Mouse (Mus musculus) MEL-GATA-1-ER (cell line): ENCODE data around the gene Dnajc13.

Source experiments
- DNase-seq: peaks from one replicate; pipeline ENCODE4 v3.0.0-alpha.2; 2012; ENCODE audit warnings: low read depth; ENCODE audit errors: extremely low read depth

The Dnajc13 gene

DNA sequence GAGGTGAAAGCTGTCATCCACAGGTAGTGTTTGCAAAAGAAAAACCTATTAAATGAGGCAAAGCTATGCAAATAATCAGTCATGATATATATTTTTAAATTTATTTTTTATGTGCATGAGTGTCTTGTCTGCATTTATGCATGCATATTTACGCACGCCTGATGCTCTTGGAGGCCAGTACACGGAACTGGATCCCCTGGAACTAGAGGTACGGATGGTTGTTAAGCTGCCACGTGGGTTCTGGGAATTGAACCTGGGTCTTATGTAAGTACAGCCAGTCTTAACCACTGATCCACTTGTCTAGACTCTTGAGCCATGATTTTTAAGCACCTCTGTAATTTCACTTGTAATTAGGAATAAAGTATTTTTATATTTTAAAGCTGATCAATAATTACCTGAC, 79.5 kb downstream of the Dnajc13 start:
- no peak for DNase-seq

DNA sequence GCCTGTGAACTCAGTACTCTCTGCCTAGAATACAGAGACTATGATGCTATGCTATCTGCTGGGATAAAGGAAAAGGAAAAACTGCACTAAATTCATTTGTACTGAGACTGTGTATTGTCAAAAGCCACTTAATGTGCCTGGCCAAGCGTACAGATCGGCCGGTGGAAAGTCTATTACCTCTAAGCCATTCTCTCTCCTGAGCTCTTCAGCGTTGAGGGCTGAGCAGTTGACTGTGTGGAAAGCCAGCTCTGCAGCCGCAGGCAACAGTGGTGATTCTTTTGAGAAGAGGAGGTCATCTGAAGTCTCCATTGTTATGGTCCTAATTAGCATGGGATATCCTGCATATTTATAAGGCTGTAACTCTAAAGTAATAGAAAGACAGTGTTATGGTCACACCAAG, 80.4 kb downstream of the Dnajc13 start:
- DNase-seq, result no peak

DNA sequence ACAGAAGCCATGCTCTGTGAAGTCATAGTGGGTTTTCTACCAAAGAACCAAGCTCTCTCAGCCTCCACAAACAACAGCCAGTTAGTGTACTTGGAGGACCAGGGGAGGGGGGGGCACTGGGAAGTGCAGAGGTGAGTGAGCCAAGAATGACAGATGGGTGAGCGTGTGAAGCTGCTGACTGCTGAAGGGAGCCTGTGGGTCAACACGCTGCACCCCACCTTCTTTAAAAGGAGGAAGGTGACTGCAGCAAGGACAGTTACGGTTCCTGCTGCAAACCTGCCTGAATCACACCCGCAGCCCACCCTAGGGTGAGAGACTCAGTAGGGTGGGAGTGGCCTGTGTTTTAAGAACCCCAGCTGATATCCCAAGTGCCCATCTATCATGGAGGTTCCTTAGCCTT, 81.1 kb downstream of the Dnajc13 start:
- DNase-seq, result no peak

DNA sequence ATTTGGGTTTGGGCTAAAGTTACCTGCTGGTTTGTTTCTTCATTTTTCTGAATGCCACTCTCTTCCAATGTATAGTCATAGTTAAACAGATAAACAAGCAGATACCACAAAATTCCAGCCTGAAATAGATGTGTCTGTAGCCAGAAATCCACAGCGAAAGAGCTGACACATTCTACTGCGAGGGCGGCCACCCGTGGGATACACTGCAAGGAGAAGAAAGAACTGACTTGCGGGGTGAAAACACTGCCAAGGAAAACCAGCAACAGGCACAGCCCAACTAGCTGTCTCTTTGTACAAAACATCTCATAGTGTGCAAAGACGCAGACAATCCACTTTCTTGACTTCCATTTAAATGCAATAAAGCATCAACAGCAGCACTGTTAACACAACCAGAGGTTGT, 82.7 kb downstream of the Dnajc13 start:
- DNase-seq, result no peak

DNA sequence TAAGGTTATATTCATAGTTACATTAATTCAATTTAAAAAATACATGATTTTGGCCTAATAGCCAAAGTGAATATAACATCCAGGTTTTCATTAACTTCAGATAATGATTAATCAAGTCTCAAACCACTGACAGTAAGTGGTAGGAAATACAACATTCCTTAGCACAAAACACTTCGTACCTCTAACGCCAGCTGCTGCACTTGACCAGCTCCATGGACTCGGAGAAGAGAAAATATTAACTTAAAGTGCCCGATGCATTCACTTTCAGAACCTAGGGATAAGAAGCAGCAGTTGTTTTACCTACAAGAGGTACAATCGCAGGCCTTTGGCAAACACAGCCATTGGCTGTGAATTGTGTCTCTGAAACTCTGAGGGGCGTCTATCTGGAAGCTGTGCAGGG, 90.4 kb downstream of the Dnajc13 start:
- DNase-seq, result no peak

DNA sequence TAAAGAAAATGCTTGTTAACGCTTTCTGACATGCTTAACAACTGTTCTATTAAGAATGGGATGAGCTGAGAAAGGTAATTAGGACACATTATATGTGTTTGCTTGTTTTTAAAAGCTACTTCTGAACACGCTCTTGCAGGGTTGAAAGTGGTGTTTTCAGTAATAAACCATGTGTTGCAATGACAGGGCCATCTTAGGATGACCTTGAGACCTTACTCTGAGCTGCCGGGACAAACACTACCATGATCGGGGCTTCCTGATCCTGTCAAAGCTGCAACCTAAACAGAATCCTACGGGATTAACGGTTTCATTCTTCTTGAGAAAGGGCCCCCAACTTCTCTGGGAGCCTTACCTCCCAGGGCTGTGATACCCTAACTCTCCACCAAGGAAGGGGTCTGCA, 91.1 kb downstream of the Dnajc13 start:
- no peak for DNase-seq

DNA sequence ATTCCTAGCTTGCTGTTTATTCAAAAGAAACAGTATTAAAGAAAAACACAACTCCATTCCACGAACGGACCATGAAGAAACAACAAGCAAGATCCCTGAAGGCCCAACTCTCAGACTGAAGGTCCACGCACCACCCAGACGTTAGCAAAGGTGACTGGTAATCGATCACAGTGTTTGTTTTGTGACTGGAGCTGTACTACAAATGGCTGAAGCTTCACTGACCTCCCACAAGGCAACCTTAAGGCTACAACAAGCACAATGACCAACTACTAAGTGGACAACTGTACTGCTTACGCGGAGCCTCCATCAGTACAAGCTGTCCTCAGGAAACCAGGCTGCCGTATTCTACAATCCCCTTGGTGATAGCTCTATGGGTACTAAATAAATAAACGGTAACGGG, 92.7 kb downstream of the Dnajc13 start:
- DNase-seq, result no peak

DNA sequence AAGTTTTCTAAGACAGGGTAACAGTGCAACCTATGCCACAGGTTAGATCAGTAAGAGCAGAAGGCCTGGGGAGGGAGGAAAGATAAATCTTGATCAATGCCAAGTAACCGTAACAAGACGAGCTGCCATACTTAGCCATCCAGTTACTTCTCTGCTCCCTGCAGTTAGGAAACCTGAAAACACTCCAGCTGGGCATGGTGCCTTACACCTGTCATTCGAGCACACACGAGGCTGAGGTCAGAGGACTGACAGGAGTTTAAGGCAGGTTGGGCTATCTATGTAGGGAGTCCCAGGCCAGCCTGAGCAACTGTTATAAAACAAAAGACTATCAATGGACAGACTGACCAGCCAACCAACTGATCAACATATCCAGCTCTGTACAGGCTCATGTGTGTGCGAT, 96.8 kb downstream of the Dnajc13 start:
- DNase-seq, result no peak

DNA sequence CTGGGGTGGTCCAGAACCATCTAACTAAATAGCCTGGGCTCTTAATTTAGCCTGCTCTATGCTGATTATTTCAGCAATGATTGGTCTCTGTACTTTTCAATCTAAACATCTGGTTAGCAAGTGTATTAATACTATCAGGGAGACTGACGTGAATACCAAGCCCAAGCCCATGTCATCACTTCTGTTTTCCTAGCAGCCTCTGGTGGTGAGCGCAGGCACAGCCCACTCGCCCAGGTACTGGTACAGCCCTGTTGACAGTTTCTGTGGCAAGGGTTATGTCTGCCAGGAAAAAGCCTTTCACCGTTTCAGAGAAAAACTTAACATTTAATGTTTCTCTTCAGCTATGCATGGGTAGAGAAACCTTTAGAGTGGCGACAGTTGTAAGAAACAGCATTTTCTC, 98.5 kb downstream of the Dnajc13 start:
- no peak for DNase-seq

DNA sequence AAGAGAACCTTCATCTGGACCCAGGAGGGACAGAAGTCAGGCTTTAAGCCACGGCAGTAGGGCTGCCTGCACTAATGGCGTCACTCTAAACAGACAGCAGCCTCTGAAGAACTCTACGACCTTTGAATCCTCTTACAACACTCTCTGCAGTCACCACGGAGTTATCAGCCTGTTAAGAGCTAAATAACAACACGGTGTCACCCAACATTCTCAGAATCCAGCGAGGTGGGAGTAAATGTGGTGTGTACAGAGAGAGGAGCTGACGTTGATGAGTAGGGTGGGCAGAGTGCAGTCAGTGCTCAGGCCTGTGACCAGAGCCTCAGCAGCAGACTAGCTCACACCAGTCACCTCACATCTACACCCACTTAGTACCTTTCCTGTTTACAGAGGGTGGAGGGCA, 101.6 kb downstream of the Dnajc13 start:
- no peak for DNase-seq

DNA sequence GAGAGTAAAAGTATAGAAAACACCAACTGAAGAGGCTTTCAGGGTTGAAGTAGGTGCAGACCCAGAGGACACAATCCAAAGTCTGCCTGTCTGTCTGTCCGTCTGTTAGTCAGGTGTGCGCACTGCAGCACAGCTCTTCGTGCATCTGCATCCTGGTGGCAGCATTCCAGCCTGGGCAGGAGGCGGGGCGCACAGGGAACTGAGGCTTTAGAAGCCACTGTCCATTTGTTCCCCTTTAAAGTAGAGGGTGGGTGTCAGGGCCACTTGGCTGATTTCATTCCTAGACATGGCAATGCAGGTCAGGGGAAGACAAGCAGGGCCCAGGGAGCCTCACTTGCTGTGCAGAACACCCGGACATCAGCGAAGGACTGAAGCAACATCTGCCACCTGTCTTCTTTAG, 105.4 kb downstream of the Dnajc13 start:
- DNase-seq, result no peak

DNA sequence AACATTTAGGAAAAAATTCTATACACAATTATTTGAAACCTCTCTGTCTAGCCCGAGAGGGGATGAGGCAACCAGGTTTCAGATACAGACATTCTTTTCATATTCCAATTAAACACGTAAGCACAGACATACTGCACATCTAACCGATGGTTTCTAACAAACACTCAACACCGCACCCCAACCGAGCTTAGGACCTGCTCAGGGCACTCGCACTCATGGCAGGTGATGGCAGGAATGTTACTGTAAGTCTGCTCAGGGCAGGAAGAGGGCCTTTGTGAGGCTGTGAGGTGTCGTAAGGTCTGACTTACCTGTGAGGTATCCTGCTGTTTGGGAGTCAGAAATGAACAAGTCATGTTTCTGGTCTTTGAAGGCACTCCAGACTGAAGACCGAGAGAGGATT, 106.2 kb downstream of the Dnajc13 start:
- no peak for DNase-seq

DNA sequence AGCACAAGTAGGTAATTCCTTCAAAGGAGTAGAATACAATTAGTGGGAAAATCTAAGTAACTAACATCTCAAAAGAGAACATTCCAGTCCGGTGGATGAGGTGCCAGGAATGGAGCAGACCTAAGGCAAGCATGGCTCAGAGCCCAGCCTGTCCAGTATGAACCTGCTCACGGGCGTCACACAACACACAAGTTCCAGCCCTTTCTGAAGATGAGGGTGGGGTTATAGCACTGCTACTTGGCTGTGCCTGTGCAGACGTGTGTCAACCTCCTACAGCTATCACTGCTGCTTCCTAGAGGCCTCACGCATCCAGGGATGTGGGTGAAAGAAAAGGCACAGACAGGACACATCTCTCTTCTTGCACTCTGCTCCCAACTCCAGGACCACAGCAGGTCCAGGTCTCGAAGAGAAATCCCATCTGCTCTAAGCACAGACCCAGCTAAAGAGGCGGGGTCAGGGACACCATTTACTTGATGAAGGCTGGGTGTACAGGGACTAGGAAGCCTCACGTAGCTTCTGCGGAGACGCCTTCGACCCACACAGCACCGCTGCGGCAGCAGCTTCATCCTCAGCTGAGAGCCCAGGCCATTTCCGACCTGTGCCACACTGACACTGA, 107.5 kb downstream of the Dnajc13 start:
- DNase-seq, result no peak

DNA sequence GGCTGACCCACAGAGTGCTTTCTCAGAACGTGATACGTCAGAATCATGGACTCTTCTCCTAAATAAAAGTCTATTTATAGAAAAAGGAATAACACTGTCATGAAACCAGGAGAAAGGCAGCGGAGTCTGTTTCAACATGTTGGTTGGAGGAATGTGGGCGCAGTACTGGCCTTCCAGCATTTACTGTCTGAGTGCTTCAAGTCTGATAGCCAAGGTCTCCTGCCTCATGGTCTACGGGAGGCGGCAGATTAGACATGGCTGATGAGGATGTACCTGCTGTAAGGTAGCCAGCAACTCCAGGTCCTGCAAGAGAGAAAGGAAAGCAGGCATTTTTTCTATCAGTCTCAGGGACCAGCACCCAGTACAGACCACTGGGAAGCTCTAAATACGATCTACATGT, 110.6 kb downstream of the Dnajc13 start:
- no peak for DNase-seq

DNA sequence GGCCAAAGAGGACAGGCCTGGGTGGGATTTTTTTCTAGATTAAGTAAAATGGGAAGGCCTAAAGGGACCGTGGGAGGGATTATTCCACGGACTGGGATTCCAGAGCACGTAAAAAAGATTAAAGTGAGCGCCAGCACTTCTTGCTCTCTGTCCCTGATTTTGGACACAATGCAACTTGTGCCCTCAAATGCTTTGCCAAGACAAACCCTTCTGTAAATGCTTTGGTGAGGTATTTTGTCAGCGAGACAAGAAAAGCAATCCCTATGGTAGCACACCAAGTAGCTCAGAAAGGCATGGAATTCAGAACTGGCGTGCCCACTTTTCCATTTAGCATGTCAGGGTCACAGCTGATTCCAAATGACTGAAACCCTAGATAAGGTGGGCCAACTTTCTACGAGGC, 113.8 kb downstream of the Dnajc13 start:
- DNase-seq, result no peak

DNA sequence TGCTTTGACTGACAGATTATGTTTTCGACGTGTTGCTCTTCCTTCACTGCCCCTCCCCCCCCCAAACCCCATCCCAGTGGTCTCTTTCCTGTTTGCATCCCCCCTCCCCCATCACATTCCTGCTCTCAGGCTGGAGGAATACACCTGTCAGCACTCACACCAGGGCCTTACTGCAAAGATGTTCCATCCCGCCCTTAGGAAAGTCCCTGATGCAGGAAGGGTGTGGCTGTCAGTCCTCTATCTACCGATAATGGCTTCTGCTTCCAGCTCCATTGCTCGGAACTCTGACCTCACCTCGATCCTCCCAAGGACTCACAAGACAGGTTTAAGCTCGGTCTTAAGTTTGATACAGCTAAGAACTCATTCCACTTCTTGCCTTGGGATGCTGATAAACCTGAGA, 116.0 kb downstream of the Dnajc13 start:
- no peak for DNase-seq

DNA sequence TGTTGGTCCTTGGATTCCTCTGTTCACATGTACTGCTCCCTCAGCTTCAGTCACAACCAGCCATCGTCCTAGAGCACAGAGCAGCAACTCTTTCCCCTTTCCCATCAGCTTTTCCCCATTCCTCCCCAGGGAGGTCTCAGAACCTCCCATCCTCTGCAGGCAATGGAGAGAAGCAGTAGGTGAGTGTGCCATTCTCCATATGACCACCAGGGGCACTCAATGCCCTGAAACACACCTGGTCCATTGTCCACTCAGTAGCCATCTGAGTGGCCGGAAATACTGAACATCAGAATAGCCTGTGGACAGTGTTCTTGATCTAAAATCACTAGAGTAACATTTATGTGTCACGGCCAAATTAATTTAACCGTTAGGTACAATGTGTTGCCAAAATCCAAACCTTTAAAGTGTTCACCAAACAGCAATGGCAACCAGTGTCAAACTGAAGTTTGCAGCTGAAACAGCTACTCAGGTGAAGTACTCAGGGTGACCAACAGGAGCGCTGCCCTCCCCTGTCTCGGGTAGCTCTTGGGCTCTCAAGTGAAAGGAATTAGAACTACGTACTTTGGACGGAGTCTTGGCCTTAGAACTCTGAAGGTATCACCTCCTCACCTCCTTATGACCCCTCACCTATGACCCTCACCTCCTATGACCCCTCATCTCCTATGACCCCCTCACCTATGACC, 118.3 kb downstream of the Dnajc13 start:
- DNase-seq, result no peak

DNA sequence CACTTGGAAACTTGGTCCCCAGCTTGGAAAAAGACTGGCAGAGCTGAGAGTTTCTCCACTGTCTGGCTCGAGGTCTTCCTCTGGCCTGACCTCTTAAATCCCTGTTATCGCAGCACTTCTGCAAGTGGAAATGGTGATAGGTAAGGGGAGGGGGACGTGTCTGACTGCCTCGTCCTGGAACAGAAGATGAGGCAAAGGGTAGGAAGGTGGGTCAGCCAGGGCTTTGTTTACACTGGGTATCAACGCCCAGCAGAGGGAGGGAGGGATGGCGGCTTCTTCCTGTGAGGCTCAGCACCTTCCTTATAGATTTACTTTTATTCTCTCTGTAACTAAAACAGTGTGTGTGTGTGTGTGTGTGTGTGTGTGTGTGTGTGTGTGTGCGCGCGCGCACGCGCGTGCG, 119.9 kb downstream of the Dnajc13 start:
- DNase-seq, result no peak

DNA sequence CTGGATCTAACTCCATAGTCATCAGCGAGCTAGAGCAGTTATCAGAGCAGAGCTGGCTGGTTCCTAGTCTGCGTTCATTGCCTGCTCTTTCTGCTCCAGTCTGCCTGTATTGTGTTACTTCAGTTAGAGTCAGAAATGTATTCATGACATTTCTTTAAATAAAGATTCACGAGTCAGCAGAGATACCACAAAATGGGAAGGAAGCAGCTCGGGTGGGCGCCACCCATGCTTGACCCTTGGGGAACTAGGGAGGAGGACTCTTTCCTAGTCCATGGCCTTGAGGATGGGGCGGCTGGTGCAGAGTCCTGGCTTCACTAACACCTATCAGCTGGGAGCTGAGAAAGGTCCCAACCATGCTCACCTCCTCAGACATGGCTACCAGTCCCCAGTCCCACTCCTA, 122.4 kb downstream of the Dnajc13 start:
- DNase-seq, result no peak

DNA sequence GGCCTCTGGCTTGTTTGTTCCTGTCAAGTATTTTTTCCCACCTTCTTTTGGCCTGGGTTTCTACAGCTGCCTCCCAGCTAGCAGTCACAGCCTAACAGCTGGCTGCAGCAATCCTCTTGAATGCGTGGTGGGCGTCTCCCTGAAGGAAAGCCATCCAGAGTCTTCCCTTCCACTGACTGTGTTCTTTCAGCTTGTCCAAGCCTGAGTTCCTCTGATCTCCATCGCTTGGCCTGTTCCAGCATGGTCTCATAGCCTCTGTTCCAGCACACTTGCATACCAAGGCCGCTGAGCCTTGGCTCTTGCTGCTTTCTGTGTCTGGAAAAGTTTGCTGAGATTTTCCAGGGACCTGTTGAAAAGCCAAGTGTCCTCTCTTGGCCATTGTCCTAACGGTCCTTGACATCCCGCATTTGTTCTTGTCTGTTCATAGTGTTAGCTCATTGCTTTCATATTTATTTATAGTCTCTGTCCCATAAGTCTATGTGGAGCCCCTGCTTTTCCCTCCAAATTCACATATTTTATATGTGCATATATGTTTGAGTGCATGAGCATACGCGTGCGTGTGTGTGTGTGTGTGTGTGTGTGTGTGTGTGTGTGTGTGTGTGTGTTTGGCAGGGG, 132.5 kb downstream of the Dnajc13 start:
- DNase-seq, result no peak

DNA sequence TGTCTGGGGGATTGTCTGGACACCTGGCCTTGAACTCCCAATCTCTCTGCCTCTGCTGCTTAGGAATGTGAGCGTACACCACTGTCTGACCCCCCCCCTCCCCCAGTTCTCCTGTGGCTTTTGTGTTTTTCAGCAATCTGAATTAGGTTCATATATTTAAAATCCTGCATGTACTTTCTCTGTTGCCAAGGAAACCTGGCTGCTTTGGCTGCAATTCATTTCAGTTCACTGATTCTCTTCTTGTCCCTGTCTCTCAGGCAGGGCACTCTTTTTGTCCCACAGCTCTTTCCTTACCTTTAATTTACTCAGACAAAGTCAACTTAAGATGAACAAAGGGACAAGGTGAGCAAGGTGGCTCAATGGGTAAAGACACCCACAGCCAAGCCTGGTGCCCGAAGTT, 134.6 kb downstream of the Dnajc13 start:
- no peak for DNase-seq

DNA sequence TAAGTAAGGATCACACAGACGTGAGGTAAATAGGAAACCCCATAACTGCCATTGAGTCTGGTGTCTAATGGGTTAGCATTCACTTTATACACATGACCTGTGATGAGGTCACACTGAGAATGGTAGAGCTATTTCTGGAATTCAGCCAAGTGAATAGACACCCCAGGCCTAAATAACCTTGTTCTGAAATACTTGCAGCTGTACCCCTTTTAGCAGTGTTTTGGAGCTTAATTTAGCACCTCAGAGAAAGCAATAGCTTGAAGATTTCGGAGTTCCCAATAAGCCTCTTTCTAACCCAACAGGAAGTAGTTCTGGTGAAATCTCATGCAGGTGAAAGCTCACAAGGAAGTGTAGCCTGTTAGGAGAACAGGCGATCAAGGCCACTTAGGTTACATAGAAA, 135.9 kb downstream of the Dnajc13 start, which contains the start of gene Ackr4:
Gene Ackr4 (minus strand): TSS at position 101 of the 400 bp plus-strand sequence.
- no peak for DNase-seq

DNA sequence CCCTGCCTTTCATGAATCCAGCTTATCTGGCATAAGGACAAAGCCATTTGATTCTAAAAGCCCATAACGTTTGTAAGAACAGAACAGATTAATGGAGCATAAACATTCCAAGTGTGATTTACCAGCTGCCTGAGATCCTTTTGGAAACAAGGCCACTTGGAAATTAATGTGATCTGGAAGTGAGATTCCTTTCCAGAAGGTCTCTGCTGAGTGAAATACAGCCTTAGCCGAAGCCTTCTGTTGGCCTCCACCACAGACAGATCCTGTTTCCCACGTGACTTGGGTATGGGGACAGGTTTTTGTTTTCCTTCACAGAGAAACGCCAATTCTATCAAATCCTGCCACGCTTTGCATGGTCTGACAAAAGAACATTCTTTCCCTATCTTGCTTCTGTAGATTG, 139.1 kb downstream of the Dnajc13 start:
- no peak for DNase-seq
